Mouse (Mus musculus) brain, embryonic 14.5 days (tissue): ENCODE measurements around the gene Gm12248.

ENCODE experiments used
- CTCF ChIP-seq: fragments of 200-500 bp; IDR thresholded peaks from 2 replicates; pipeline ENCODE4 v1.5.1; 2012; ENCODE audit warnings: inconsistent platforms, mild to moderate bottlenecking, moderate library complexity, borderline replicate concordance; ENCODE audit not compliant: insufficient read depth, insufficient read length; ENCODE audit errors: extremely low read depth
- POLR2A ChIP-seq: fragments of 200-500 bp; IDR thresholded peaks from 2 replicates; pipeline ENCODE4 v1.6.1; 2012; ENCODE audit warnings: mild to moderate bottlenecking, inconsistent platforms, borderline replicate concordance; ENCODE audit not compliant: poor library complexity, insufficient read depth, insufficient read length, severe bottlenecking; ENCODE audit errors: extremely low read depth

DNA sequence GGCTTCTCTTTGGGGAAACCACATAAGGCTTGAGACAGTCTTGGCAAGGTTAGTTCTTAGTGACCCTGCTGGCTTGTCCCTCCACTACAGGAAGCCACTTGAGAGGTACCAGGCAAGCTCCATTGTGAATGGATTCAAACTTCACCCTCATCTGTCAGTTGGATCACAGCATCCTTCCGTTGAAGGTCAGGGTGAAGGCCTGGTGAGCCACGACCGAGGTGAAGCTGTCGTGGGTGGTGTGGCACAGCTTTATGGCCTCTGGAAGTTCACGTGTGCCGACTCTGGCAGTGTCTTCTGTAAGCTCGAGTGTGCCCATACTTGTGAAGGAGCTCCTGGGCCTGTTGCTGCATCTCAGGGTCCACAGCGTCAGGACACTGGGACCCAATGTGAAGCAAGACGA is 28.4 kb upstream of the Gm12248 start:
- TF ChIP-seq CTCF (no peak), POLR2A (no peak)
